Mouse (Mus musculus) ES-CJ7 (cell line): ENCODE measurements around the gene Ccdc33.

Experiments used
- DNase-seq: peaks from one replicate; pipeline ENCODE4 v3.0.0; 2011; ENCODE audit warnings: low read depth, low spot score

Ccdc33 gene

GRCm38 (mm10) chr9:57985304-57985703 is 133.3 kb downstream of the Ccdc33 start:
- DNase-seq: no peak

- DNase-seq: no peak
These were observed 138.1 kb downstream of the Ccdc33 start for GRCm38 (mm10) chr9:57980570-57980969.

- DNase-seq: no peak
These were observed 139.8 kb downstream of the Ccdc33 start for GRCm38 (mm10) chr9:57978858-57979257.
